Mouse (Mus musculus): ENCODE measurements around the gene Pex5l.

- TF ChIP-seq POLR2A (IDR thresholded peaks at IDR 0.05; ENCODE audit: extremely low read depth, insufficient read depth, low read length) = no peak
- TF ChIP-seq CTCF (IDR thresholded peaks at IDR 0.05; ENCODE audit: extremely low read depth, insufficient read depth, low read length) = no peak
These were observed 69.2 kb downstream of the Pex5l start for GRCm38 (mm10) chr3:33073905-33074265.

All from cortical plate, adult 2 months (tissue).